Mouse (Mus musculus) liver, embryonic 14.5 days (tissue): Measurements from ENCODE around the gene Bud13.

Experiments used
- CTCF ChIP-seq: IDR thresholded peaks from 2 replicates; pipeline ENCODE4 v1.5.1; 2016; ENCODE audit warnings: antibody characterized with exemption, low read depth, control low read depth
- EP300 ChIP-seq: IDR thresholded peaks from 2 replicates; pipeline ENCODE4 v1.6.1; 2016; ENCODE audit warnings: antibody characterized with exemption, low read depth

- no peak for TF ChIP-seq CTCF
- TF ChIP-seq EP300: no peak
These were observed 37.7 kb downstream of the Bud13 start for GRCm38 (mm10) chr9:46320461-46320860.
